Mouse (Mus musculus): ENCODE measurements around the gene Bcl2l2.

GRCm38 (mm10) chr14:54903641-54904040 lies 20.5 kb downstream of the Bcl2l2 start:
- no peak for TF ChIP-seq POLR2A (IDR thresholded peaks at IDR 0.05; ENCODE audit: extremely low read depth, insufficient read depth, low read length)
- TF ChIP-seq CTCF (IDR thresholded peaks at IDR 0.05; ENCODE audit: extremely low read depth, insufficient read depth, low read length), result no peak
